Mouse (Mus musculus) left cerebral cortex, adult 2 months (tissue): ENCODE results near the gene Tmem174. TPM values are rescaled to one million over a fixed set of nuclear protein-coding genes. Genes with fewer than 3 reads are reported as not detected.

Experiments
- DNase-seq, 2 experiments: peaks; one replicate each; pipeline ENCODE4 v3.0.0; 2021 to 2022; ENCODE audit warnings: low spot score in 2 of 2, mixed read lengths in 1 of 2; ENCODE audit errors: extremely low spot score in 1 of 2
- H3K27ac ChIP-seq: fragments of 200-600 bp; 2 replicates; pipeline ENCODE4 v1.8.1; 2022
- H3K4me3 ChIP-seq: fragments of 200-600 bp; 2 replicates; pipeline ENCODE4 v1.8.1; 2022
- CTCF ChIP-seq: fragments of 200-600 bp; IDR thresholded peaks from 2 replicates; pipeline ENCODE4 v1.8.1; 2022; ENCODE audit warnings: antibody characterized with exemption, mild to moderate bottlenecking, moderate library complexity
- intact Hi-C: fragments of 180-260 bp; cut with DNase I; formaldehyde crosslinking; loops from one replicate; pipeline ENCODE4 v1.15.1; 2025
- total RNA-seq, 2 experiments: library from RNA; stranded (reverse); gene quantifications; 2 replicates each; pipeline ENCODE4 v1.2.3; 2021

Tmem174 gene
- total RNA-seq, 2 experiments from 2014 or later, result 0.14 TPM; not detected in 1

- Histone ChIP-seq H3K27ac (no peak overlapping the region), H3K4me3 (no peak overlapping the region)
- TF ChIP-seq CTCF, result no peak
- intact Hi-C loops, result no loop called here
- no peak for DNase-seq
These were observed 18.1 kb upstream of the Tmem174 start for GRCm38 (mm10) chr13:98655346-98655745.

GRCm38 (mm10) chr13:98654129-98654939 is 17.1 kb upstream of the Tmem174 start:
- intact Hi-C loops, result no loop called here
- DNase-seq, result no peak
- H3K27ac ChIP-seq, result no peak overlapping the region
- no peak overlapping the region for H3K4me3 ChIP-seq
- TF ChIP-seq CTCF, result no peak

DNA sequence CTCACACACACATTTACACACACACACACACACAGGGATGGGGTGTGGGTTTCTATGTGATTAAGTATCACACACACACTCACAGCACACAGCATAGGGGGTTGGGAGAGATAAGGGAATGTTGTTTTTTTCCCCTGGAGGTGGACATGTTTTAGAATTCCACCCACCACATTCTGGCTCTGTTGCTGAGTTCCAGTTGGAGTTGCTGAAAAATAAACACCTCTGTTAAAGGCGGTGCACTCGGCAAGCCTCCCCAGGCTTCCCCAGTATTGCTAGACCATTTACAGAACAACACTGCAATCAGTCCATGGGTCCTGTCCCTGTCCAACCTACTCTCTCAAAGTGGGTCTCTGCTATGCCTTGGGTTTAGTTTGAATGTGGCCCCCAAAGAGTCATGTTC is 15.0 kb upstream of the Tmem174 start:
- peak in 1 of 2 experiments; percentile 25 for DNase-seq
- TF ChIP-seq CTCF, result no peak
- no peak overlapping the region for H3K4me3 ChIP-seq
- H3K27ac ChIP-seq, result no peak overlapping the region
- intact Hi-C loops, result no loop called here

DNA sequence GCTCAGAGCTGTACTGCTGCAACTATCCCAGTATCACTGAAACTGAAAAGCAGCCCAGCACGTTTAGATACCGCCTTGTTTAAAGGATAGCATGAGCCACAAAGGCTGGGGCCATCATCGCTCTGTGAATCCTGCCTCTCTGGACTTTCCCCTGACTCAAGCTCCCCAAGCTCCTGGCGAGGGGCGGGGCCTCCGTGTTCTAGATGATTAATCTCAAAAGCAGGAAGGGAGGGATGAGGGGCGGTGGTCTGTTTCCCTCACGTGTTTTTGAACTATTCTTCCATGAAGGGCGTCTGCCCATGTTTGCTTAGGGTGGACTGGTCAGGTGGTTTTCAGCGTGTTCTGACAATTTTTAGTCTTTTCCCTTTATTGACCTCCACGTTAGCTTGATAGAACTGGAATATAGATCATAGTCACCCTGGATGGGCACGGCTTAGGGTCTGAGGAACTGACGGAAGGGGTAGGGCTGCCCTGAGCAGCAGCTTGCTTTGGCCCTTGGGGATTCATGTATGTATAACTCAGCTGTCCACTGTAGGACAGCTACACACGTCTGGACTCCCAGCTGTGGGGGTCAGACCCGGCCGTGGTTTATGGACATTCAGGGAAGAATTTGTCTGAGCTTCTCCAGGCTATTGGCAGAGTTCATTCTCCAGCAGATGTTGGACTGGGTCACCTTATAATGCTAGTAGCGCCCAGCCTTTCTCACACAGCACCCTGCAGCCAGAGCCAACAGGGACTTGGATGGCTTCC is 14.2 kb upstream of the Tmem174 start:
- H3K27ac ChIP-seq, result no peak overlapping the region
- intact Hi-C loops, result no loop called here
- no peak for TF ChIP-seq CTCF
- no peak for DNase-seq
- H3K4me3 ChIP-seq, result no peak overlapping the region

GRCm38 (mm10) chr13:98647775-98648568 is 10.8 kb upstream of the Tmem174 start:
- intact Hi-C loops, result no loop called here
- no peak overlapping the region for H3K4me3 ChIP-seq
- no peak for TF ChIP-seq CTCF
- H3K27ac ChIP-seq, result no peak overlapping the region
- no peak for DNase-seq

GRCm38 (mm10) chr13:98638507-98639166 is 1.4 kb upstream of the Tmem174 start:
- DNase-seq, result no peak
- no peak for TF ChIP-seq CTCF
- Histone ChIP-seq H3K4me3 (no peak overlapping the region), H3K27ac (no peak overlapping the region)
- intact Hi-C loops, result no loop called here

GRCm38 (mm10) chr13:98636571-98636970 is 639 bp downstream of the Tmem174 start:
- no peak for DNase-seq
- intact Hi-C loops, result no loop called here
- H3K27ac ChIP-seq, result no peak overlapping the region
- no peak for TF ChIP-seq CTCF
- H3K4me3 ChIP-seq, result no peak overlapping the region

GRCm38 (mm10) chr13:98633641-98634484 is 3.3 kb downstream of the Tmem174 start:
- peak in 1 of 2 experiments; percentile 18 for DNase-seq
- TF ChIP-seq CTCF, result peak; percentile 47
- intact Hi-C loops, result loop anchor here (5.0 kb wide), 1 partner anchor 93 kb away; no protein-coding TSS in a partner anchor
- H3K4me3 ChIP-seq, result no peak overlapping the region
- no peak overlapping the region for H3K27ac ChIP-seq

DNA sequence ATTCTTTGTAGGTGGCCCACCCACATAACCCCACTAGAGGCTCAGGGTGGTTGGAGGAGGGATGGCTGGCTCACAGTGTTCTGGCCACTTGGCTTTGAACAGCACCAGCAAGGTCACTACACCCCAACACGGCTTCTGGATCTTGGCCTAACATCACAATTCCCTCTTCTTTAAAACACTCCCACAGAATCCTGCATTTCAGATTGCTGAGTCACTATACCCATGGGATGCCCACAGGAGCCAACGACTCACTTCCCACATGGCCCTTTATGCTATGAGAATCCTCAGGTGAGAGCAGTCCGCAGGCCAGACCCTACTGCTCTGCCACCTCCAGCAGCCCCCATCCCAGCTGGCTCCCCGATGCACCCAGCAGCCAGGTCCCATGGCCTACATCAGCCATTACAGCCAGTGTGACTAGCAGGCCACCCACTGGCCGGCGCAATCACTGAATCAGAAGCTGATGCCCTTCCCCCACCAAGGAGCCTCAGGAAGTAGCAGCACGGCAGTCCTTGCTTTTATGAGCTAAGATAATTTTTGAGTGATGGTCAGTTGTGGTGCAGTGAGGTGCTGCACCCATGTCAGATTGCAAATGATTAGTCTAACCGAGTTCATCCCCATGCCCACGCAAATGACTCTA is 4.8 kb downstream of the Tmem174 start:
- Histone ChIP-seq H3K4me3 (no peak overlapping the region), H3K27ac (no peak overlapping the region)
- intact Hi-C loops, result loop anchor here (5.0 kb wide), 1 partner anchor 95 kb away; no protein-coding TSS in a partner anchor
- DNase-seq, result no peak
- no peak for TF ChIP-seq CTCF

- no peak for TF ChIP-seq CTCF
- no peak for DNase-seq
- no peak overlapping the region for H3K4me3 ChIP-seq
- intact Hi-C loops, result loop anchor here (5.0 kb wide), 1 partner anchor 96 kb away; no protein-coding TSS in a partner anchor
- H3K27ac ChIP-seq, result no peak overlapping the region
These were observed 5.9 kb downstream of the Tmem174 start for GRCm38 (mm10) chr13:98631105-98631838.
